Mouse (Mus musculus) kidney, adult 11 months (tissue): ENCODE results near the gene Anks1.

Source experiments
- DNase-seq: peaks from one replicate; pipeline ENCODE4 v3.0.0; 2022

Gene Anks1

DNA sequence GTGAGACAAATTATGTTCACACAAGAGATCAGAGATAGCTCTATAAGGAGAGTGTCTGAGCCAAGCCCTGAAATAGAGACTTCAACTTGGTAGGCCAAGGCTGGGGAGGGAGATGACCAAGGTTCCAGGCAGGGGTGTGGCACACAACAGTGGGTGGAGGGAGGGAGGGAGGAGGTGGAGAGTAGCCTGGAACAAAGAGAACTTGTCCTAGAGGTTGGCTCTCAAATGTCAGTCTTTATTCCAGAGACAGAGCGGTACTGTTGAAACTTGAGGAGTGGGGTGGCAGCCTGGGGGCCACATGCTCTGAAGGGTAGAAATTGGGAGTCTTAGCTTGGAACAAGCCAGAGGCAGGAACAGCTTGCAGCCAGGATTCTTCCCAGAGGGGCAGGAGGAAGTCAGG lies 91.7 kb downstream of the Anks1 start:
- no peak for DNase-seq

DNA sequence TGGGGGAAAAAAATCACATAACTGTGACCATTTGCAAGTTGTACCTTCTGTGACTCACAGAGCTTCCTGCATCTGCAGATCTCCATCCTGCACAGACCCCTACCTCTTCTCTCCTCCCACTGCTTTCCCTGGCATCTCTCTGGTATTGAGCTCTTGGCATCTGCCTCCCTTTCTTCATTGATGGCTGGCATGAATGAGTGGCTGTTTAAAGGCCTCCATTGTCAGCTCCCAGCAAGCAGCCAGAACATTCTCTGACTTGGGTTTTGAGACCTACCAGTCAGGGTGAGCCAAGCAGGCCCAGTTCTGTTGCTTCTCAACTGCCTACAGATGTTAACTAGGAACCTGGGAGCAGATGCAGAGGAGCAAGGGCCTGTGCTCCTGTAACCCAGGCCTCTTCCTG lies 96.3 kb downstream of the Anks1 start:
- DNase-seq: no peak

GRCm38 (mm10) chr17:28006208-28006607 lies 97.1 kb downstream of the Anks1 start:
- DNase-seq: no peak

- no peak for DNase-seq
Observed at GRCm38 (mm10) chr17:28006611-28007010, 97.5 kb downstream of the Anks1 start.

GRCm38 (mm10) chr17:28007179-28007811 lies 98.2 kb downstream of the Anks1 start:
- peak; percentile 82 for DNase-seq

DNA sequence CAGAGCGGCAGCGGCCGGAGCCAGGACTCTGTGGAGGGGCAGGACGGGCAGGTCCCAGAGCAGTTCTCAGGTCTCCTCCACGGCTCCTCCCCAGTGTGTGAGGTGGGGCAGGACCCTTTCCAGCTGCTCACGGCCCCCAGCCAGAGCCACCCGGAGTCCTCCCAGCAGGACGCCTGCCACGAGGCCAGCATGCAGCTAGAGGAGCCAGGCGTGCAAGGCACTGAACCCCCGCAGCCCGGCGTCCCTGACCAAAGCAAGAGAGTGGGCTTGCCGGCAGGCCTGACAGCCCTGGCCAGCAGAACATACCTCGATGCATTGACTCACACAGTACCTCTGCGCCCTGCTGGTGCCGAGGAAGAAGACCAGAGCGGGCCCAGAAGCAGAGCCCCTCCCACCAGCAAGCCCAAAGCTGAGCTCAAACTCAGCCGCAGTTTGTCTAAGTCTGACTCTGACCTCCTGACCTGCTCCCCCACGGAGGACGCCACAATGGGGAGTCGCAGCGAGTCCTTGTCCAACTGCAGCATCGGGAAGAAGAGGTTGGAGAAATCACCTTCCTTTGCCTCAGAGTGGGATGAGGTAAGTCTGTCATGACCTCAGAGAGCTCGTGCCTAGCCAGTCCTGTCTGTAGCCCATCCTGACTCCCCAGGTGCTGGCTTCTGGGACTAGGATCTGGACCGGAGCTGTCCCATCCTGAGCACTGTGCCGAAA lies 98.9 kb downstream of the Anks1 start:
- no peak for DNase-seq

- no peak for DNase-seq
Observed at GRCm38 (mm10) chr17:28008565-28008981, 99.5 kb downstream of the Anks1 start.

- no peak for DNase-seq
Observed at GRCm38 (mm10) chr17:28009066-28009715, 100.1 kb downstream of the Anks1 start.

DNA sequence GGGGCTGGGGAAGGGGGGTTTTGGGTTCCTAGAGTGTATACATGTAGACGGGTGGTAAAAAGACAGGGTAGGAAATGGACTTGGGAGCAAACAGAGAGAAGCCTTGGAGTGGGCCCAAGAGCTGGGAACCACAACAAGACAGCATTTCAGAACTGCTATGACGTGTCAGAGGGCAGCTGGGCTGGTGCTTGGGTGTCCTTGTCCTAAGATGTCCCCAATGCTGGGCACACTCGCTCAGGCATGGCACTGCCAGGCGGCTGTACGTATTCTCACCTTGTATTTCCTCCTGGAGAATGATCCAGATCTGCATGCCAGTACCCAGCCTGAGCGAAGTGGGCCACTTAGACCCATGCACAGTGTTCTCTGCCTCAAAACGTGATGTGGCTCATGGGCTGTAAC lies 100.6 kb downstream of the Anks1 start:
- DNase-seq: peak; percentile 65

DNA sequence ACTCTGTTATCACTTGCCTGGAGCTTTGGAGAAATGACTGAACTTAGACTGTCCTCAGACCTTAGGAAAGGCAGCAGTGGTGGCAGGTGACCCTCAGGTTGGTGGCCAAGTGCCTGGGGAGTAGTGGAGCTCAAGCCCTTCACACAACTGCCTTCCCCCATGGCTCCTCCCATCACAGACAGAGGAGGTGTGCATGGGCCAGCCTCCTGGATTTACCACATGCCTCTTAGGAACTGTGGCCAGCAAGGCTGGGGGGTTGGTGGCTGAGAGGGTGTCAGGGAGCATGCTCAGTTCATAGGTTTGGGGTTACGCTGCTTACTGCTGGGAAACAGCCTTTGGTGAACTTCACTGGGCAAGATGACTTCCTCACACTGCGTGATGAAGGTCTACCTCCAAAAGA lies 101.8 kb downstream of the Anks1 start:
- DNase-seq: no peak

GRCm38 (mm10) chr17:28012851-28013250 lies 103.7 kb downstream of the Anks1 start:
- no peak for DNase-seq

- DNase-seq: peak; percentile 79
Observed at GRCm38 (mm10) chr17:28013259-28013875, 104.3 kb downstream of the Anks1 start.

DNA sequence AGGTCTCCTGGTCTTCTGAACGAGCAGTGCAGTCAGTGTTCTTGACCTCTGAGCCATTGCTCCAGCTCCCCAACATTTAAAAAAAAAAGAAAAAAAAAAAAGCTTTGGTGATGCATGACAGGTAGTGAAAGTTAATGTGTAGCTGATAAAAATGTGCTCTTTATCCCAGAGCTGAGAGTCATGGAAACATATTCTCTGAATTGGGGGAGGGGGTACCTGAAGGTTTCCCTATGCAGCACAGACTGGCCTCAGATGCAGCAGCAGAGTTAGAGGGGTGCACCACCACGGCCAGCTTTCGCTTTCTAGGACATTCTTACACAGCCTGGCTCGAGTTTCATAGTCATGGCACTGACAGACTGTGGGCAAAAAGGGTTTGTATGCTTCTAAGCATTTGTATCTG lies 105.3 kb downstream of the Anks1 start:
- DNase-seq: no peak

GRCm38 (mm10) chr17:28015068-28015730 lies 106.1 kb downstream of the Anks1 start:
- DNase-seq: no peak

- DNase-seq: peak; percentile 85
Observed at GRCm38 (mm10) chr17:28016056-28016797, 107.1 kb downstream of the Anks1 start.

DNA sequence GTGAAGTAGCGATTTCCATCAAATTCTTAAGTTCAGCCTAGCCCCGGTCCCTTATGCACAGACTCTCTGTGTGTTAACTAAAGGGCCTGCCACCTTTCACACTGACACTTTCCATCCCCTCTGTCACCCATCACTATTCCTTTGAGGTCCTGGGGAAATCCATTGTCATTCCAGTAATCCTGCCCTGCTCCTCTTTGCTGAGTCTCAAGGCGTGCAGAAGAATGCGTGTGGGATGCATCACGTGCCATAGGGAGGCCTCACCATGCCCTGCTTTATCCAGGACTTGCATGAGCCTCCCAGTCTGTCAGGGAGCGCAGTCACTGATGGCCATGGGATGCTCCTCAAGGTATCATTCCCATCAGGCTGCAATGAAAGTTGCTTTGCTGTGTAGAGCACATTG lies 109.2 kb downstream of the Anks1 start:
- DNase-seq: no peak

DNA sequence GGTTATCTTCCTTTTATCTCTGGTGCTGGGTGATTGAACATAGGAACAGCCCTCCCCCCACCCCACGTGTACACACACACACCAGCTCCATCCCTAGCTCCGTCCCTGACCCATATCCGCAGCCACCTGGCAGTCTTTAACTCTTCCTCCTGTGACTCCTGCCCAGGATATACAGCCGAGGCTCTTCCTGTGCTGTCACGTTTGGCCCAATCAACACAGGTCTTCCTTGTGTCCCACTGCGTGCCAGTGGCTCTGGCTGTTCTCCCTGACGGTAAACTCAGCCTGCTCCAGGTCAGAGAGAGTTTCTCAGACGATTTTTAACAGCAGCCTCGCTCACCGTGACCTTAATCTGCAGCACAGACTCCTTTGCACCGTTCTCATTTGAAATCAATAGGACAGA lies 109.7 kb downstream of the Anks1 start:
- no peak for DNase-seq

DNA sequence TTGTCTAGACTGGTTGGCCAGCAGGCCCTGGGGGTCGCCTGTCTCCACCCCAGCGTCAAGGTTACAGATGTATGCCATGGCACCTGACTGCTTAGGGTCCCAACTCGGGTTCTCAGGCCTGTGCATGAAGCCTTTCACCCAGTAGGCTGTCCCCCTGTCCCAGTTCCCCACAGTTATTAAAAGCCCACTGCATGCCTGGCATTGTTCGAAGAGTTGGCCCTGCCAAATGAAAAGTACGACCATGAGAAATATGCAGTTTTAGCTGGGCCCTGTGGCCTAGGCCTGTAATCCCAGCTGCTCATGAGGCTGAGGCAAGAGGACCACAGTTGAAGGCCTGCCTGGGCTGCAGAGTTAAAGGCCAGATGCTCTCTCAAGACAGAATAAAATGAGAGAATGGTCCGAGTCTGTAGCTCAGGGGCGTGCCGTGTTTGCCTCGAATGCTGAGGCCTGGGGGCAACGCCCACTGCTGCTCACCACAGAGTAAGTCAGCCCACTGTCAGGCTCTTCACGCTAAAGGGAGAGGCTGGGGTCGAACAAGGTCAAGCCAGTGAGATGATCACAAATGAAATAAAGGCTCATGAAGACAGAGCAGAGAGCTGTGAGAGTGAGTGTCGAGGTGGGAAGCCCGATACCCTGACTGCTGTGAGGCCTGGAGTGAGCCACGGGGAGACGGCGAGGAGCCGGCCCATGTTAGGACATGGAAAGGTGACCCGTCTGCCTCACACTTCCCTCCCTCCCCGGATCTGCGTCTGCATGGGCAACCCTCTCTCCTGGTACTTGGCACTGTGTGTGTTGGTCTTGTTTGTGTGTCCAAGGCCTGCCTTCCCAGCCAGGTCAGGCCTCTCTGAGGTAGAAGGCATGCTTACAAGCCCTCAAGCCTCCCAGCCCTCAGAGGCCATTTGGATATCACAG lies 110.9 kb downstream of the Anks1 start:
- peak; percentile 41 for DNase-seq

DNA sequence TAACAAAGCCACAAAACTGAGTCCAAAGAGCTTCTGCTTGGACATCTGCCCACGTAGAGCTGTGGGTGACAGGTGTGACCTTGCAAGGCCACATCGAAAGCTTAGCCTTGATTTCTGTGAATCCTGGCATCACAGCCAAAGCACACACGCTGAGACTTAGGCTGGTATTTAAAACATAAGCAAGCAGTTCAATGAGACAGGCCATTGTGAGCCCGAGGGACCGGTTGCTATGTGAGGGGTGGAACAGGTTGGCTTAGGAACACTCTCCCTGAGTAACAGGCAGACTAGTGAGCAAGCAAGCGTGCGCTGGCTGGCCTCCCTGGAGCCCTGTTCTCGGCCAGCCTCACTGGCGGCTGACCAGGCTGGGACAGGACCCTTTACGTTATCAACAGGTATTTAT lies 112.8 kb downstream of the Anks1 start:
- peak; percentile 72 for DNase-seq

- DNase-seq: peak; percentile 94
Observed at GRCm38 (mm10) chr17:28022854-28023655, 113.9 kb downstream of the Anks1 start.
